Mouse (Mus musculus) mature B cell (primary cell): ENCODE data around the gene Akap6.

Experiments
- in situ Hi-C: fragments of 300-500 bp; cut with MboI; formaldehyde crosslinking; loops from 2 replicates; pipeline ENCODE4 v1.14.3; 2019

Akap6 gene

DNA sequence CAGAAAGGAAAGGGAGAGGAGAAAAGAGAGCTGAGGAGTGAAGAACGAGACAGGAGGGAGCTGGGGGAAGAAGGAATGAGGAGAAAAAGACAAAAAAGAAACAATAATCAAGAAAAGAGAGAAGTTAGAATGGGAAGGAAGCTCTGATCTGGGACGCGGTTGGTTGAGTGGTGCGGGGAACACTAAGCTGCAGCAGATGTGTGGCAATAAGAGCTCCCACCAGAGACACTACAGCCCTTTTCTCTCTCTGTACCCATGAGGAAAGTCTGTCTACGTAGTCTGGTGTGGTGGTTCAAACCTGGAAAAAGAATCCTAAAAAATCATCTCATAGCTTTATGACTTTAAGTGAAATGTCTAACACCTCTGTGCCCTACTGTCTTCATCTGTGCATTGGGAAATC lies 204.9 kb downstream of the Akap6 start:
- in situ Hi-C loops: no loop called here

DNA sequence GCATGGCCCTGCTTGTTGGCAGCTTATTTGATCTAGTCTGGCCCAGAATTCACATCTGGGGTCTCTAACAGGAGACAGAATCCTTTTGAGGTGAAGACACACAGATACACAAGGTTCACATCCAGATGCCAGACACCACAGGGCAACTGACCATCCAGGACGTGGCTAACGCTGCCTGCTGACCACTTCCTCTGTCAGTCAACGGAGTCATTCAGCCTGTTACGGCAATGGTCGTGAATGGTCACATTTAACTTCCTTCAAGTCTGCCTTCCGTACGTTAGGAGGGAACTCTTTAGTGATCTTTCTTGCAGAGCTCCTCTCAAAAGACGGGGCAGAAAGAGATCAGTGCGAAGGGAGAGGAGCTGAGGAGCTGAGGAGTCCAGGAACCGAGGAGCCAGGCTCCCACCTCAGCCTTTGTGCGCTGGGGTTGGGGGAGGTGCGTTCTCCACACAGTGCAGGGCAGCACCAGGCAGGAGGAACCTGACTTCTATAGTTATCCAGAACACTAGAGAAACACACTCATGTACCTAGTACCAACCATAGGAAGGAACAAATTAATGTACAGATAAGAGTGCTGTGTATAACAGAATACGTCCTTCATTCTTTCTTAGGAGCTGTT lies 209.4 kb downstream of the Akap6 start:
- in situ Hi-C loops: no loop called here

- in situ Hi-C loops: no loop called here
Measured at GRCm38 (mm10) chr12:52910345-52910744, 211.2 kb downstream of the Akap6 start.

DNA sequence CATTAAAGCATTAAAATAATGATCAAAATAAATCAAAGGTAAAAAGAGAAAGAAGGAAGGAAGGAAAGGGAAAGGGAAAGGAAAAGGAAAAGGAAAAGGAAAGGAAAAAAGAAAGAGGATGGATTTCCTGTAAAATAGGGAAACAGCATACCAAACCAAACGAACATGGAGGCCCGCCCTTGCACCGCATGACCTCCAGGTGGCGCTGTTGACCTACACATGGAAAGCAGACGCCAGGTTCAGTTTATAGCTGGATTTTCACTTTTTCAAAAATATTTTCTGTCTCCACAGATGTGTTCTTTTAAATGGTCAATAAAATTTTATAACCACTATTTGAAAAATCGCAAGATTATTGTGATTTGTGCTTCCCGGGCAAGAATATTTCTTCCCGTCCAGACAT lies 211.6 kb downstream of the Akap6 start:
- in situ Hi-C loops: no loop called here

- in situ Hi-C loops: no loop called here
Measured at GRCm38 (mm10) chr12:52918939-52919338, 219.8 kb downstream of the Akap6 start.

- in situ Hi-C loops: no loop called here
Measured at GRCm38 (mm10) chr12:52922510-52922909, 223.3 kb downstream of the Akap6 start.

DNA sequence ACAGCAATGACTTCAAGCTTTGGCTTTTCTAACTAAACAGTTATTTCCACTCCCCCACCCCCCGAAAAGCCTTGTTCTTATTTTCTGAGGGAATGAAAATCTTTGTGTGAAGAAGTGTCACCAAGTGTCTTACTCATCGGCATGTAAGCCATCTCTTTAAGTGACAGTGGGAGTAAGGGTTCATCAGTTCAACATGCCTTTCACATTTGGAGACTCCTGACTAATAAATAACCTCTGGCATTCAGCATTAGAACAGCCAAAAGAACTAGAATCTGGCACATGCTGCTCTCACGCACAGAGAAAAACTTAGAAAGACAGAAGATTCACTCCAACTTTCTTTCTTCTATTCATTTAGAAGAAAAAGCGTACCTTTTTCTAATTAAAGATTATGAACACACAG lies 226.3 kb downstream of the Akap6 start:
- in situ Hi-C loops: no loop called here

DNA sequence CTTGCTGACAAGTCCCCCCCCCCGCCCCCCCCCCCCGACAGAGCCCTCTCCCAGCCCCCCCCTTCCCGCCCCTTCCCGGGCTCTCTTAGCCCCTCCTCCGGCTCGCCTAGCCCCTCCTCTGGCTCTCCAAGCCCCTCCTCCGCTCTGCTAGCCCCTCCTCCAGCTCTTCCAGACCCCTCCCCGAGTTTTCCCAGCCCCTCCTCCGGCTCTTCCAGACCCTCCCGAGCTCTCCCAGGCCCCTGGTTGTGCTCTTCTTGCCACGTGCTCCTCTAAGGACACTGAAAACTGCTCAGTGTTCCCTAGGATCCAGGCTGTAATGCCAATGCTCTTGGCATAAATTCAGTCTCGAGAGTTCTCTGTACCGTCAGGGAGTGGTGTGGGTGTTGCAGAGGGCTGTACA lies 234.6 kb downstream of the Akap6 start:
- in situ Hi-C loops: no loop called here

DNA sequence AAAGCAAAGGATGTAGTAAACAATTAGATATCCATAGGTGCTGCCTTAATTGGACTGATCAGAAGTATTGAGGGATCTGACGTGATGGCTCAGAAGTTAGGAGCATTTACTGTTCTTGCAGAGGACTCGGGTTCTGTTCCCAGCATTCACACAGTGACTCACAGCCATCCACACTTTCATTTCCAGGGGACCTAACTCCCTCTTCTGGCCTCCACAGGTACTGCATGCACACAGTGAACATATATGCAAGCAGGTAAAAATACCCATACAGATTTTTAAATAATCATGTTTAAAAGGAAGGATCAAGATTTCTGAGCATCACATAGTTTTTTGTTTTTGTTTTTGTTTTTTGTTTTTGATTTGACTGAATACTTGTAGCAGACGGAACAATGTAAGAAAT lies 235.8 kb downstream of the Akap6 start:
- in situ Hi-C loops: no loop called here

GRCm38 (mm10) chr12:52938786-52939185 lies 239.6 kb downstream of the Akap6 start:
- in situ Hi-C loops: no loop called here

DNA sequence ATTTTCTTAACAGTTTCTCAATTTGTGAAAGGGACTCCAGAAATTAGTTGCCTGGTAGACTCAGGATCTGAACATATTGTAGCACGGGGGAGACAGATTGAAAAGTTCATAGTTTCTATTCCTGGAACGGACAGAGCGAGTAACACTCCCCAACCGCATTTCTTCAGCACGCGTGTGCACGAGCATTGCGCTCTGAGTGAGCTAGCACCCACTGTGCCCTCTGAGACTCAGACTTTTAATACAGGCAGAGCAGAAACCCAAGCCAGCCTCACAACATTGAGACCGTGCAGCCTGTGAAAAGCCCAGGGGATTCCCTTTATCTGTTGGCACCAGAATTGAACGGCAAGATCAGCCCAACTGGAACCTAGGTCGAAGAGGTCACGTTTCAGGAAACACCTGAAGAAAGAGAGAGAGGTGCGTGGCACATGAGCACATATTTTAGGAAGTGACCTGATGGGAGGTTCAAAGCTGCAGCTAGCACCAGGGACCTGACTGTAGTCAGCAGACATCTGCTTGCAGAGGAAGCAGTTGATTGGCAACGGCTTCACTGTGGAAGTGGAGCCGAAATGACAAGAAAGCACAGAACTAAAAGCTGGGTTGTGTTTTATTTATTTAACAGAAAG lies 240.3 kb downstream of the Akap6 start:
- in situ Hi-C loops: no loop called here

DNA sequence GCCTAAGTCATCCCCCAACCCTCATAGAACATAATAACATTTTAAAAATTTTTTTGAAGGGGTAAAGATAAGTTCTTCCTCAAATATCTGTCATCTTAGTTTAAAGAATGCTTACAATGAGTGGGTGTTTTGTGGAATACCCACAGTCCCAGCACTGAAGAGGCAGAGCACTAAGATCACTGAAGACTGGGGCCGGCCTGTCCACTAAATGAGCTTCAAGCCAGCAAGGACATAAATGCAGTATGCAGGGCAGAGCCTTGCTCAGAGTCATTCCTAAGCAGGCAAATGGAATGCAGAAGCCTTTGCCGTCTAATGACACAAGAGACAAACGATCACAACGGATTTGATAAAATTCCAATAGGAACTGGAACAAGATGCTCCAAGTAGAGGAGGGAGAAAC lies 242.8 kb downstream of the Akap6 start:
- in situ Hi-C loops: no loop called here

- in situ Hi-C loops: no loop called here
Measured at GRCm38 (mm10) chr12:52944274-52944673, 245.1 kb downstream of the Akap6 start.

DNA sequence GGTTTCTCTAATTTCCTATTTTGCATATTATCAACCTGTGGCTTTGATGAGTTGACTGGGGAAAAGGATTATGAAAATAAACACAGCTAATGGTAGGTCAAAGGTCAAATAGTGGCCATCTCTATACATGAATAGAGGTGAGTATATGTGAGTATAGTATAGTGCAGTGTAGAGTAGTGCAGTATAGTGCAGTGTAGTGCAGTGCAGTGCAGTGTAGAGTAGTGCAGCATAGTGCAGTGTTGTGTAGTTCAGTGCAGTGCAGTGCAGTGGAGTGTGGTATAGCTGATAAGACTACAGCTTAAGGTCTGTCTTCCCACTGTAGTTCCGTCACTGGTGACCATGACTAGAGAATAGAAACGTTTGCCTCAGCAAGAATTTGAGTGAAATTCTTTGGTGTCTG lies 245.8 kb downstream of the Akap6 start:
- in situ Hi-C loops: no loop called here

GRCm38 (mm10) chr12:52950660-52951059 lies 251.5 kb downstream of the Akap6 start:
- in situ Hi-C loops: no loop called here

DNA sequence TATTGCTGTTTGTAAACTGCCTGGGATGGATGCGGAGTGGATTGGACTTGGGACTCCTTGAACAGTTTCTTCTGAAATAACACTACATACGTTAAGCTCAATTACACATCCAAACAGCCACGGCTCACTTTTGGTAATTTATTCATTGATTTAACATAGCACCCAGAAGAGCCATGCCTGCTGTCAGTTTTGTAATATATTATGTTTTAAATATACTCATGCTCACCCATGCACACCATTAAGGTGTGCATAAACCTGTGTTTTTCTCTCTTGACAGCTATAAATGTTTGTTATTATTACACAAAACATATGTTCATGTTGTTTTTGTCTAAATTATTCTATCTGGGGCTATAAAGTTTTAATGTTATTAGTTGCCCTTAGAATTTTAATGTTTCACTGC lies 258.4 kb downstream of the Akap6 start:
- in situ Hi-C loops: no loop called here

- in situ Hi-C loops: no loop called here
Measured at GRCm38 (mm10) chr12:52957994-52958393, 258.8 kb downstream of the Akap6 start.

GRCm38 (mm10) chr12:52991745-52992144 lies 292.6 kb downstream of the Akap6 start:
- in situ Hi-C loops: no loop called here

- in situ Hi-C loops: no loop called here
Measured at GRCm38 (mm10) chr12:53012336-53012735, 313.2 kb downstream of the Akap6 start.

DNA sequence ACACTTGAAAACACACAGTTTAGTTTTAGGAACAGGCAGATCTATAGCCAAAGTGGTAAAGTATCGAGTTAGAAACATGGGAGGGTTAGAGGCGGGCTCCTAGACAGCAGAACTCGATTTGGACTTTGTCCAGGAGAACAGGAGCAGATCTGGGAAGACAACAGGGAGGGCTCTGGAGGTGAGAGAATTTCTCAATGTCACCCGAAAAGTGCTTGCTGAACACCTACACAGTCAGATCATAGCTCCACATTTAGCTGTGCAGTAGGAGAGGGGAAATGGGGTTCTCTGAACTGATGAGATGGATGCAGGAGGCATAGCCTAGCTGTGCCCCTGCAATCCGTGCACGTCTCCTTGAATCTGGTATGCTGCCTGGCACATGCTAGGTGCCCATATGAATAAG lies 315.4 kb downstream of the Akap6 start:
- in situ Hi-C loops: no loop called here

DNA sequence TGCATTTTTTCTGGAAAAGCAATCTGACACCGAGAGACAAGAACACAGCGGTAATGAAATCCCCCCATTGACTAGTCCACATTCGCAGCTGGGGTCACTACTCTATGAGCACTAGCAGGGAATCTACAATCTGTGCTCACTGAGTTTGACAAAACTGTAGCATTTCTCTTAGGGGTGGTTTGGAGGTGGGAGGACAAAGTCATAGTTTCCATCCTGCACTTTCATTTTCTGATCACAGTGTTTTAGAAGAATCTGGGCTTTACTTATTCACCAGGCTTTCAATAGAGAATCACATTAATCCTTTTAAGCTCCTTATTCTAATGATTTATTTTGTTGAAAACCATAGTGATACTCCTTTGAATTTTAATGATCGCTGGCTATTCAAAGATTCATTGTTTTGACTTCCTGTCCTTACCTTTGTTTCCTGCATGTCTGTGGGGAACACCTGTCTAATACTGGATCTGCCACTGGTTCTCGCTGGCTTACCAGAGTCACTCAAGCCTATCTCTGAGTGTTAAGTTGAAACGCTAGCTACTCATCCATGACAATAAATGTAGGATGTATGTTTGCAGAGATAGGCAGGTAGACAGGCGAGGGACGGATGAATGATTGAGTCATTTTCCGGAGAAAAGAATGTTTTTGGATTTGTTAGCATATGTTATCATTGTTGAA lies 325.5 kb downstream of the Akap6 start:
- in situ Hi-C loops: no loop called here

DNA sequence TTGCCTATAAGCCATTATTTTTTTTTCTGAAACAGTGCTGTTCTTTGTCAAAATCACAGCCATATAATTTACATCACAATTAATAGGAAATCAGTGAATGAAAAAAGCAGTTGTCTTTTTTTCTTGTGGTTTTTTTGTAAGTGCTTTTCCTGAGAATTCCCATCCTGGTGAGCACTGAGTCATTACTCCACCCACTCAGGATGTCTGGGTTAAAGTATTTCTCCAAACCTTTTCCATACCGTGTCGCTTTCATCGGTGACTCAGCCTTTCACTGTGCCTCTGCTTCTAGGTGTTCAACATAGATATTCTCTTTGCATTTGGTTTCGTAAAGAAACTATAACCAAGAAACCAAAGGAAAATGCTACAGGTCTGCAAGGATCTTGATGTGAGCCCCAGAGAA lies 328.1 kb downstream of the Akap6 start:
- in situ Hi-C loops: no loop called here

DNA sequence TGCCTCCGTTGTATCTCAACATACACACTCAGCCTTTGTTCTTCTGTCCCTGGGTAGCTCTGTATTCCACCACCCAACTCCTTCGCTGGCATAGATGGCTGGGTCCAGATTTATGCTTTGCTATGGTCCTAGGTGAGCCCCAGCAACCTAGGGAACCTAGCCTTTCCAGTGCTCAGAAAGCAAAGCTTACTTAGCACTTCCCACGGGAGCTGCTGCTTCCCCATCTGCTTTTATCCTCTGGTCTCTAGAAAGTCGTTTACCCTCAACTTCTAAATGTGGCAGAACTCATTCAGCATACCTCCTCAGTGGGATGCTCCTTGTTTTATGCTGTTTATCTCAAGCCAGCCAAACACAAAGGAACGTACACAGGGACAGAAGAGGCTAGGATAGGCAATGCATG lies 329.7 kb downstream of the Akap6 start:
- in situ Hi-C loops: no loop called here

GRCm38 (mm10) chr12:53029910-53030309 lies 330.7 kb downstream of the Akap6 start:
- in situ Hi-C loops: no loop called here
